Comparison of ENCODE assay signal across 9 mouse cellular contexts in genomic region chr9:30953287-30953686, GRCm38 (mm10). TPM values are rescaled to one million over a fixed set of nuclear protein-coding genes. Genes with fewer than 3 reads are reported as not detected.
A peak's percentile ranks its signal among the peaks of the same experiment; 100 is the strongest.
DNase-seq lines count a peak whose midpoint lies in the region; TF ChIP-seq lines count a peak whose summit lies in the region.
"Had no signal": no experiment of that assay in that cellular context is flagged by ENCODE, and none has a peak within 500 bp of the region (broad histone marks: within the 10 kb centered on the region; RNA-seq: fewer than 3 reads in every experiment).

No protein-coding gene starts in this region.

- no peak overlapping the region for H3K4me3 ChIP-seq in ES-E14 (ENCODE audit: insufficient read depth in 1 of 2, low read depth in 1 of 2, low read length in 2 of 2, poor library complexity in 1 of 2, severe bottlenecking in 1 of 2)
- H3K4me3 ChIP-seq: midbrain, embryonic 13.5 days had no signal

- no peak overlapping the region for H3K27ac ChIP-seq in ES-E14 (ENCODE audit: insufficient read depth, low read depth, low read length, poor library complexity, severe bottlenecking)
- H3K27ac ChIP-seq: midbrain, embryonic 13.5 days had no signal

- no peaks in the 10 kb centered on the region for H3K36me3 ChIP-seq in ES-E14 (ENCODE audit: control insufficient read depth, insufficient read depth, low read length, poor library complexity, severe bottlenecking)
- H3K36me3 ChIP-seq: midbrain, embryonic 13.5 days had no signal

- no peak overlapping the region for H3K9ac ChIP-seq in ES-E14 (ENCODE audit: insufficient read depth, low read depth, low read length, poor library complexity, severe bottlenecking)
- H3K9ac ChIP-seq: midbrain, embryonic 13.5 days had no signal

- peak; percentile 16 for DNase-seq in adrenal gland, postnatal 25 days
- no peak for DNase-seq in adrenal gland, postnatal 4 days (ENCODE audit: low spot score in 2 of 2)
- DNase-seq in layer of hippocampus, adult 9-11 months: peak; percentile 28
- DNase-seq in layer of hippocampus, adult 8-10 months (ENCODE audit: low spot score in 2 of 2): no peak
- no peak for DNase-seq in ES-E14 (ENCODE audit: low read depth, low spot score)
- DNase-seq in kidney, postnatal 4 days: peak; percentile 27 to 40
- DNase-seq in yolk sac, embryonic 10.5 days (ENCODE audit: low spot score): no peak
- no peak for DNase-seq in neural tube, embryonic 10.5 days (ENCODE audit: extremely low spot score, low spot score)

- H3K4me1 ChIP-seq in ES-E14 (ENCODE audit: control insufficient read depth in 2 of 2, insufficient read depth in 2 of 2, low read length in 2 of 2, poor library complexity in 1 of 2): peaks cover 0 to 4% of the 10 kb centered on the region in 2 experiments; a peak in 1 of 4 replicates
- H3K4me1 ChIP-seq: midbrain, embryonic 13.5 days had no signal

- in situ Hi-C loops in ES-E14 (cut with MboI; ENCODE audit: low sequenced_read_pairs in 2 of 2, unreplicated experiment in 2 of 2): loop anchor here in 1 of 2 experiments (10.0 kb wide), 1 partner anchor 132 kb away; no protein-coding TSS in a partner anchor

- no peaks in the 10 kb centered on the region for H3K9me3 ChIP-seq in ES-E14 (ENCODE audit: control insufficient read depth, insufficient read depth, low read depth, low read length)
- H3K9me3 ChIP-seq: midbrain, embryonic 13.5 days had no signal

TF ChIP-seq in ES-E14, 5 proteins besides CTCF, POLR2A, EP300 and RAD21:
- TF ChIP-seq ZC3H11A (IDR thresholded peaks at IDR 0.05; ENCODE audit: borderline replicate concordance, low read depth, low read length) (peak; percentile 32; the same call in 1 of the 2 replicates), CHD2 (IDR thresholded peaks at IDR 0.05; ENCODE audit: low read depth, low read length) (no peak), MAFK (IDR thresholded peaks at IDR 0.05; ENCODE audit: insufficient read depth, low read depth, low read length) (no peak)

RNA-seq across cellular contexts. Expression of gene Adamts8, which starts 10.9 kb away (rescaled TPM):
- 0.43 TPM in 1 of 2 replicates, not detected in the other for total RNA-seq in adrenal gland, postnatal 25 days (2021)
- total RNA-seq in adrenal gland, postnatal 4 days (2021): 1 to 10 TPM in 1 of 2 experiments, under 1 TPM in 1; 0.95 to 1.7 TPM
- total RNA-seq in layer of hippocampus, adult 8-10 months (2022): 1 to 10 TPM; 3.3 to 5.4 (median 4.7) TPM
- total RNA-seq in ES-E14 (2012; rRNA removed): 5.4 and 5.9 TPM in 2 replicates

RNA-seq across cellular contexts. Expression of gene Adamts15, which starts 31.0 kb away (rescaled TPM):
- total RNA-seq in adrenal gland, postnatal 25 days (2021): 4.6 and 5.7 TPM in 2 replicates
- 1 to 10 TPM; 8.0 to 8.2 TPM for total RNA-seq in adrenal gland, postnatal 4 days (2021)
- total RNA-seq in layer of hippocampus, adult 8-10 months (2022): 1 to 10 TPM; 4.1 to 4.5 (median 4.2) TPM
- total RNA-seq in ES-E14 (2012; rRNA removed): 2.0 and 2.4 TPM in 2 replicates

Comparison
In these comparisons a context has a peak if more than half of its experiments do, and no peak if none do; other contexts are left out.
1. DNase-seq: peak in adrenal gland, postnatal 25 days (single experiment), layer of hippocampus, adult 9-11 months (single experiment) and kidney, postnatal 4 days (2 of 2); none in adrenal gland, postnatal 4 days (0 of 2), layer of hippocampus, adult 8-10 months (0 of 2), ES-E14 (single experiment), yolk sac, embryonic 10.5 days (single experiment) and neural tube, embryonic 10.5 days (single experiment).